Mouse (Mus musculus): ENCODE measurements around the gene Oas1d. TPM values are rescaled to one million over a fixed set of nuclear protein-coding genes. Genes with fewer than 3 reads are reported as not detected.
"Not testable (repeated sequence)": the region's sequence is repeated elsewhere in the genome, so short reads cannot be mapped to it uniquely, and the experiment has no call there.

Oas1d gene
- polyA plus RNA-seq, 1 experiment from 2014 or later: not detected

DNA sequence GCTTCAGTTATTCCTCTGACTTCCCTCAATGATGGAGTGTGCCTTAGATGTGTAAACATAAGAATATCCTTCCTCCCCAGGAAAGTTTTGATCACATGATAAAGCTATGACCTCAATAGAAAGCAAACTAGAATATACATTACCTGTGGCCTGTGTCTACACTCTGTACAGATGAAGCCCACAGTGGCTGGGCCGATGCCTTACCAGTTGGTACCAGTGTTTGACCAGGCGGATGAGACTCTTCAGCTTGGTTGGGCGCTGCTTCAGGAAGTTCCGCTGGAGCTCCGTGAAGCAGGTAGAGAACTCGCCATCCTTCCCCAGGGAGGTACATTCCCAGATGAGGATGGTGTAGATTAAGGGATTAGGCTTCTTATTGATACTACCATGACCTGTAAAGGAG, 32.7 kb upstream of the Oas1d start:
- not testable (repeated sequence) for DNase-seq (ENCODE audit: low spot score); H3K4me1 ChIP-seq (ENCODE audit: control insufficient read depth, insufficient read depth, low read length); H3K27ac ChIP-seq (replicated peaks; ENCODE audit: low read depth, low read length); H3K4me2 ChIP-seq (ENCODE audit: low read depth, severe bottlenecking); ATAC-seq (ENCODE audit: insufficient number of reproducible peaks, low FRiP score, low TSS enrichment, low read depth); H3K27me3 ChIP-seq (ENCODE audit: control insufficient read depth, insufficient read depth, low read length); H3K36me3 ChIP-seq (ENCODE audit: control insufficient read depth, insufficient read depth, low read length); H3K4me3 ChIP-seq (ENCODE audit: low read depth, low read length); H3K9me3 ChIP-seq (ENCODE audit: control insufficient read depth, low read length); H3K9ac ChIP-seq (ENCODE audit: low read length)
- WGBS: 91% methylated on average over 6 of the region's 6 CpGs

DNA sequence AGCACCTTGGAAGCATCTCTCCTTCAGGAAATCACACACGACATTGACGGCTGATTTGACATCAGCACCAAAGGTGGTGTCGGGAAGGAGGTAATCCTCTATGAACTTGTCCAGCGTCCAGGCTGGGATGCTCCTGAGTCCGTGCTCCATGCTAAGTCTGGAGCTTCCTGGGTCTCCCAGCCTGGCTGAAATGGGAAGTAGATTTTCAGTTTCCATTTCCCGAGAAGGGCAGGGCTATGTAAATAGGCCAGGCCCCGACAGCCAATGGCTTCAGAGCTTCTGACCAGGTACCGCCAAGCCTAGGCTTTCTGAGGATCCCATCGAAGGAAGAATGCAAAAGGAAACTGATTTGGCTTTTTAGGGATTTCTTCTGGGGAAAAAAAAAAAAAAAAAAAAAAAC, 26.9 kb upstream of the Oas1d start, which contains the start of gene Oas1g:
Gene Oas1g, minus strand, starts transcription at position 201 of the 400 bp plus-strand sequence.
- not testable (repeated sequence) for H3K9ac ChIP-seq (ENCODE audit: low read length); H3K4me1 ChIP-seq (ENCODE audit: control insufficient read depth, insufficient read depth, low read length); H3K9me3 ChIP-seq (ENCODE audit: control insufficient read depth, low read length); H3K4me3 ChIP-seq (ENCODE audit: low read depth, low read length); H3K4me2 ChIP-seq (ENCODE audit: low read depth, severe bottlenecking); H3K27me3 ChIP-seq (ENCODE audit: control insufficient read depth, insufficient read depth, low read length); H3K36me3 ChIP-seq (ENCODE audit: control insufficient read depth, insufficient read depth, low read length); ATAC-seq (ENCODE audit: insufficient number of reproducible peaks, low FRiP score, low TSS enrichment, low read depth); DNase-seq (ENCODE audit: low spot score); H3K27ac ChIP-seq (replicated peaks; ENCODE audit: low read depth, low read length)
- 14% methylated on average over 5 of the region's 9 CpGs for WGBS

DNA sequence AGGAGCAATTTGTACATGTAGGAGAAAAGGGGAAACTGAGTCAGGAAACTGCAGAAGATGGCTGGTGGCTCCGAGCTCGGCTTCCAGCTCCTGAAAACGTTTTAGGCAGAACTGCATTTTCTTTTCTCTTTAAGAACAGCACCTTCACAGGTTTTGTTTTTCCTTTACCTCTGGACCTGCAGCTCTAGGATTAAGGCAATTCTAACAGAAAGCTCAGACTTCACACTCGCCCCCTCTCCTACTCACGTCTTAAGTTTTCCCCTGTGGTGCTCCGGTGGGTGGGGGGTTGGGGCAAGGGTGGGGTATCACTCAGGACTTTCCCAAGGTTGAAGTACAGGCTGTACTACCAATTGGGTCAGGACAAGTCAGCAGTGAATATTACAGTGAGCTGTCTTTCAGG, 26.5 kb upstream of the Oas1d start:
- Histone ChIP-seq H3K4me1 (ENCODE audit: control insufficient read depth, insufficient read depth, low read length) (no peaks in the 10 kb centered on the region), H3K27ac (replicated peaks; ENCODE audit: low read depth, low read length) (no peak overlapping the region), H3K9ac (ENCODE audit: low read length) (no peak overlapping the region), H3K36me3 (ENCODE audit: control insufficient read depth, insufficient read depth, low read length) (no peaks in the 10 kb centered on the region), H3K9me3 (ENCODE audit: control insufficient read depth, low read length) (no peaks in the 10 kb centered on the region), H3K4me2 (ENCODE audit: low read depth, severe bottlenecking) (no peak overlapping the region), H3K27me3 (ENCODE audit: control insufficient read depth, insufficient read depth, low read length) (no peaks in the 10 kb centered on the region), H3K4me3 (ENCODE audit: low read depth, low read length) (no peak overlapping the region)
- 48% methylated on average over 6 of the region's 6 CpGs for WGBS
- ATAC-seq (ENCODE audit: insufficient number of reproducible peaks, low FRiP score, low TSS enrichment, low read depth) (no peak), DNase-seq (ENCODE audit: low spot score) (no peak)

DNA sequence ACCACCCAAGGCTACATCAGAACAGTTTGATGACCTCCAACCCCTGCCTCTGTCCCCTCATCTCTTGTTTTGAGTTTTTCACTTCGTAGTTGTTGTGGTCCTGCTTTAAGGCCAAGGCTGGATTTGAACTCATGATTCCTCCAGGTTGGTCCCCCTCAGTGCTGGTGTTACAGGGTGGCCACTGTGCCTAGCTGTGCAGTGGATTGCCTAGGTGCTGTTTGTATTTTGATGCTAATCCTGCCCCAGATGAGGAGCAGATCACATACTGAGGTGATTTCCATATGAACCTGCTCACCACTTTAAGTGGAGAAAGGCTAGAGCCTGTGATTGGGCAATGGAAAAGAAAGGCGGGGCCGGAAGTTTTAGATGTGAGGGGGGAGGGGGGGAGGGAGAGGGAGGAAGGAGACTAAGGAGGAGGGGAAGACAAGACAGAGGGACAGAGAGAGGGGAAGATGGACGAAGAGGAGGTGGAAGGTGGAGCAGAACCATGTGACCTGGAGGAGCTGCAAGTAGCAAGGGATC, 26.0 kb upstream of the Oas1d start:
- not testable (repeated sequence) for H3K4me2 ChIP-seq (ENCODE audit: low read depth, severe bottlenecking); ATAC-seq (ENCODE audit: insufficient number of reproducible peaks, low FRiP score, low TSS enrichment, low read depth); H3K27me3 ChIP-seq (ENCODE audit: control insufficient read depth, insufficient read depth, low read length); H3K4me1 ChIP-seq (ENCODE audit: control insufficient read depth, insufficient read depth, low read length); DNase-seq (ENCODE audit: low spot score); H3K27ac ChIP-seq (replicated peaks; ENCODE audit: low read depth, low read length); H3K9ac ChIP-seq (ENCODE audit: low read length); H3K9me3 ChIP-seq (ENCODE audit: control insufficient read depth, low read length); H3K36me3 ChIP-seq (ENCODE audit: control insufficient read depth, insufficient read depth, low read length); H3K4me3 ChIP-seq (ENCODE audit: low read depth, low read length)
- 44% methylated on average over 4 of the region's 4 CpGs for WGBS

DNA sequence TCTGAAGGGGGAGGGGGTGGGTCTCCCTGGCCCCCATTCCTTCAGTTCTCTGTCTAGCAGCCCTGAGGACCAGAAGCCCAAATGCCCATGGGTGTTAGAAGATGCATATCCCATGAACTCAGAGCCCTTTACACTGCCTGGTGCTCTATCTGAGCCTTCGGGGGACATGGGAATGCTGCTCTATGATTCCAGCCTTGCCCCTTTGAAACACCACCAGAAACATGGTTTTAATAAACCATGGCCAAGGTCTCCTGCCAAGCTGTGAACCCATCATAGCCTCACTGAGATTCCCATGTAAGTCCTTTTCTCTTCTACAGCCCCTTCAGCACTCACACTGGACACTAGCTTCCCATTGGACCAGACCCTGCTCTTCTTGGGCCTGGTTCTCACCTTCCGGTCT, 24.3 kb upstream of the Oas1d start:
- 68% methylated on average over 2 of the region's 2 CpGs for WGBS
- no peak overlapping the region for H3K27ac ChIP-seq (replicated peaks; ENCODE audit: low read depth, low read length)
- no peaks in the 10 kb centered on the region for H3K4me1 ChIP-seq (ENCODE audit: control insufficient read depth, insufficient read depth, low read length)
- H3K4me2 ChIP-seq (ENCODE audit: low read depth, severe bottlenecking): no peak overlapping the region
- no peak for DNase-seq (ENCODE audit: low spot score)
- H3K4me3 ChIP-seq (ENCODE audit: low read depth, low read length): no peak overlapping the region
- H3K36me3 ChIP-seq (ENCODE audit: control insufficient read depth, insufficient read depth, low read length): no peaks in the 10 kb centered on the region
- no peaks in the 10 kb centered on the region for H3K9me3 ChIP-seq (ENCODE audit: control insufficient read depth, low read length)
- no peak overlapping the region for H3K9ac ChIP-seq (ENCODE audit: low read length)
- ATAC-seq (ENCODE audit: insufficient number of reproducible peaks, low FRiP score, low TSS enrichment, low read depth): no peak
- H3K27me3 ChIP-seq (ENCODE audit: control insufficient read depth, insufficient read depth, low read length): no peaks in the 10 kb centered on the region

DNA sequence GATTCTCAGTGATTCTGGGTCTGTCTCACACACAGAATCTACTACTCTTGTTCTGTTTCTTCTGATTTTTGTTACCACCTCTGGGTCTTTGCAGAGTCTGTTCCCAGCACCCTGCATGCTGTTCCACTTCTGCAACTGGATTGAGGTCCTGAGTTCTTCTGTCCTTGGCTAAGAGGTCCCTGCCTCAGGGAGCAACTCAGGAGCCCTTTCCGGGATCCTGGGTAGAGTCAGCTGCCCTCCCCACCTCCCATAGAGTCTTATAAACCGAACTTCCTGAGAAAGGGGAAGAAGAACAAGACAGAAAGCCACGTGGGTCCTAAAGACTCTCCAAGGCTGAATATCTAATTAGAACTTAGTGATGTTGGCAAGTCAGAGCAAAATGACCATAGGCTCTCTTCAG, 23.3 kb upstream of the Oas1d start:
- Histone ChIP-seq H3K27me3 (ENCODE audit: control insufficient read depth, insufficient read depth, low read length) (no peaks in the 10 kb centered on the region), H3K9me3 (ENCODE audit: control insufficient read depth, low read length) (no peaks in the 10 kb centered on the region), H3K27ac (replicated peaks; ENCODE audit: low read depth, low read length) (no peak overlapping the region), H3K4me3 (ENCODE audit: low read depth, low read length) (no peak overlapping the region), H3K36me3 (ENCODE audit: control insufficient read depth, insufficient read depth, low read length) (no peaks in the 10 kb centered on the region), H3K9ac (ENCODE audit: low read length) (no peak overlapping the region), H3K4me1 (ENCODE audit: control insufficient read depth, insufficient read depth, low read length) (no peaks in the 10 kb centered on the region), H3K4me2 (ENCODE audit: low read depth, severe bottlenecking) (no peak overlapping the region)
- 52% methylated on average over 3 of the region's 3 CpGs for WGBS
- no peak for ATAC-seq (ENCODE audit: insufficient number of reproducible peaks, low FRiP score, low TSS enrichment, low read depth)
- DNase-seq (ENCODE audit: low spot score): no peak

DNA sequence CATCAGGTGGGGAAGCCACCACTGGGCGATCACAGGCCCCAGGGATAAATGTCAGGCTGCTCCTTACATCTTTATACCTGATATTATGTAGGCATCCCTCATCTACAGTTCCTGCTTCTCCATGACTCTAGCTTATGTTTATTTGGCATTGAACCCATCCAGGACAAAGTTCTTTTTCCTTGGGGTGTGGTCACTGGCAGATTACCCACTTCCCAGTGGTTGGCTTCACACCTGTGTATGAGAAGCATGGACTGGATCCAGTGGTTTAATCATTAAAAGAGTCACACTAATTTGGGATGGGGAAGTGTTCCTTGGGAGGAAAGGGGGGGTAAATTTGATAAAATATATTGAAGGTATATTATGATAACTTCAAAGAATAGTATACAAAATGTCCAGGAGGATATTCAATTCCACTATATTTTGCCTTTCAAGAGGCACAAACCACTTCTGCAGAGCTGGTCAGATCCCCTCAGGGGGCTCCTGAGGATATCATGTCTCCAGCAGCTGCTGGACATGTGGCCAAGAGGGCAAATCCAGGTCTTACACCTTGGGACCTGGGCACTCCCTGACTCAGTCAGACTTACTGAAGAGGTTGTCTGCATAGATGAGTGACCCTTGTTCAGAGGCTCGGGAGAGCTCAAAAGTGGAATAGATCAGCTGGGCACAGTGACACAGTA, 22.6 kb upstream of the Oas1d start:
- H3K4me3 ChIP-seq (ENCODE audit: low read depth, low read length); H3K27ac ChIP-seq (replicated peaks; ENCODE audit: low read depth, low read length); H3K36me3 ChIP-seq (ENCODE audit: control insufficient read depth, insufficient read depth, low read length); H3K9me3 ChIP-seq (ENCODE audit: control insufficient read depth, low read length); H3K9ac ChIP-seq (ENCODE audit: low read length); H3K27me3 ChIP-seq (ENCODE audit: control insufficient read depth, insufficient read depth, low read length); H3K4me1 ChIP-seq (ENCODE audit: control insufficient read depth, insufficient read depth, low read length); ATAC-seq (ENCODE audit: insufficient number of reproducible peaks, low FRiP score, low TSS enrichment, low read depth); H3K4me2 ChIP-seq (ENCODE audit: low read depth, severe bottlenecking); DNase-seq (ENCODE audit: low spot score): not testable (repeated sequence)
- WGBS: 67% methylated on average over 2 of the region's 2 CpGs

DNA sequence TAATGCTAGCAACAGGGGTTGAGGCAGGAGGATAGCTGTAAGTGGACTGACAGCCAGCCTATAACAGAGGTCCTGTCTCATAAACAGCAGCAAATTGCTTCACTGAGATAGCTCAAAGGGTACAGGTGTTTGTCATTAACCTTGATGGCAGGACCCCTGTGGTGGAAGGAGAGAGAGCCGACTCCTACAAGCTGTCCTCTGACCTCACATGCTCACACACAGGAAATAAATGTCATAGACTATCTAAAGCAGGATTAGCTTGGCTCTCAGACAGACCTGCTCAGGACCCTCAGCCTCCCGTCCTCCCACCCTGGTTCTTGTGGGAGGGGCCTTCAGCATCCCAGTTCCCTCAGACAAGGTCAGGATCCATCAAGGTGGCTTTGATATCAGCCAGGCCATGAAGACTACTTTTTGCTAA, 22.1 kb upstream of the Oas1d start:
- DNase-seq (ENCODE audit: low spot score) (no peak), ATAC-seq (ENCODE audit: insufficient number of reproducible peaks, low FRiP score, low TSS enrichment, low read depth) (no peak)
- 17% methylated on average over 2 of the region's 2 CpGs for WGBS
- H3K4me1 ChIP-seq (ENCODE audit: control insufficient read depth, insufficient read depth, low read length): no peaks in the 10 kb centered on the region
- no peak overlapping the region for H3K4me2 ChIP-seq (ENCODE audit: low read depth, severe bottlenecking)
- H3K4me3 ChIP-seq (ENCODE audit: low read depth, low read length): no peak overlapping the region
- H3K9ac ChIP-seq (ENCODE audit: low read length): no peak overlapping the region
- no peak overlapping the region for H3K27ac ChIP-seq (replicated peaks; ENCODE audit: low read depth, low read length)
- no peaks in the 10 kb centered on the region for H3K9me3 ChIP-seq (ENCODE audit: control insufficient read depth, low read length)
- no peaks in the 10 kb centered on the region for H3K27me3 ChIP-seq (ENCODE audit: control insufficient read depth, insufficient read depth, low read length)
- H3K36me3 ChIP-seq (ENCODE audit: control insufficient read depth, insufficient read depth, low read length): no peaks in the 10 kb centered on the region

DNA sequence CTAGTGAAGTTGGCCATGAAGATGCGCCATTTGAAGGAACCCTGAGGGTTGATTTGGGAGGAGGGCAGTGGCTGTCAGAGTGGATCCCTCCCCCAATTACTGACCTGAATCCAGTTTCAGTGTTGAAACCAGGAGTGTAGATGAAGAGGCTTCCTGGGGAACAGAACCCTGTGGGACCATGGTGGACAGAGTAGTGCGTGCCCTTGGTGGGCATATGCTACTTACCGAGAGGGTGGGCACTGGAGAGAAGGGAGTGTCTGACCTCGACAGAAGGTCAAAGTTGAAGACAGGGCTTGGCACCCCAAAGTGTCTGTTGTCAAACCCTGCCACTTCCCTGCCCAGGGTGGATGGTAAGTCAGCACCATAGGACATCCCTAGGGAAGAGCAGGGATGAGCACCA, 20.5 kb upstream of the Oas1d start:
- not testable (repeated sequence) for H3K4me2 ChIP-seq (ENCODE audit: low read depth, severe bottlenecking); H3K9me3 ChIP-seq (ENCODE audit: control insufficient read depth, low read length); DNase-seq (ENCODE audit: low spot score); H3K4me3 ChIP-seq (ENCODE audit: low read depth, low read length); ATAC-seq (ENCODE audit: insufficient number of reproducible peaks, low FRiP score, low TSS enrichment, low read depth); H3K27me3 ChIP-seq (ENCODE audit: control insufficient read depth, insufficient read depth, low read length); H3K27ac ChIP-seq (replicated peaks; ENCODE audit: low read depth, low read length); H3K4me1 ChIP-seq (ENCODE audit: control insufficient read depth, insufficient read depth, low read length); H3K36me3 ChIP-seq (ENCODE audit: control insufficient read depth, insufficient read depth, low read length); H3K9ac ChIP-seq (ENCODE audit: low read length)
- 94% methylated on average over 4 of the region's 4 CpGs for WGBS

Measured in limb, embryonic 11.5 days (tissue).